Mouse (Mus musculus) MEL (cell line): ENCODE measurements at regions not wholly inside any gene's neighbourhood (a gene's known extent, or its start where the extent isn't known, plus 50 kb on each side); places are given as distances from the start of the nearest gene placed in this dataset.

ENCODE experiments used
- DNase-seq: peaks from one replicate; pipeline ENCODE4 v3.0.0; 2011; ENCODE audit warnings: low read depth, low spot score
- H3K27ac ChIP-seq: 2 replicates; pipeline ENCODE4 v1.5.1; 2012; ENCODE audit warnings: low read depth, mild to moderate bottlenecking, control low read depth, low read length, moderate library complexity; ENCODE audit not compliant: control insufficient read depth
- H3K27me3 ChIP-seq, 2 experiments: fragments of 150-350 bp in 1 of 2; sonication (generic) in 1 of 2; 2 replicates each; pipeline ENCODE4 v1.6.1; 2012; ENCODE audit warnings: low read length in 2 of 2, mild to moderate bottlenecking in 2 of 2, improper control_type of control experiment in 1 of 2, moderate library complexity in 1 of 2; ENCODE audit not compliant: insufficient read depth in 2 of 2, control insufficient read depth in 1 of 2
- H3K36me3 ChIP-seq, 2 experiments: 2 replicates each; pipeline ENCODE4 v1.6.1; 2012 to 2014; ENCODE audit warnings: low read length in 2 of 2, improper control_type of control experiment in 1 of 2, inconsistent platforms in 1 of 2, mild to moderate bottlenecking in 1 of 2; ENCODE audit not compliant: insufficient read depth in 2 of 2, control insufficient read depth in 1 of 2
- H3K4me1 ChIP-seq, 2 experiments: fragments of 150-350 bp in 1 of 2; sonication (generic) in 1 of 2; 2 replicates each; pipeline ENCODE4 v1.6.1; 2012; ENCODE audit warnings: low read length in 2 of 2, improper control_type of control experiment in 1 of 2, mild to moderate bottlenecking in 1 of 2; ENCODE audit not compliant: insufficient read depth in 2 of 2, control insufficient read depth in 1 of 2
- H3K4me3 ChIP-seq, 2 experiments: fragments of 150-350 bp in 1 of 2; sonication (generic) in 1 of 2; 2 replicates each; pipeline ENCODE4 v1.5.1; 2012; ENCODE audit warnings: low read depth in 2 of 2, low read length in 2 of 2, mild to moderate bottlenecking in 2 of 2, moderate library complexity in 2 of 2, control low read depth in 1 of 2, improper control_type of control experiment in 1 of 2; ENCODE audit not compliant: control insufficient read depth in 1 of 2, insufficient read depth in 1 of 2
- H3K79me2 ChIP-seq: 2 replicates; pipeline ENCODE4 v1.6.1; 2012; ENCODE audit warnings: mild to moderate bottlenecking, low read length, moderate library complexity; ENCODE audit not compliant: control insufficient read depth, poor library complexity, insufficient read depth
- H3K9ac ChIP-seq: 2 replicates; pipeline ENCODE4 v1.6.1; 2012; ENCODE audit warnings: low read depth, mild to moderate bottlenecking, control low read depth, low read length, moderate library complexity; ENCODE audit not compliant: control insufficient read depth, poor library complexity, severe bottlenecking
- H3K9me3 ChIP-seq: fragments of 150-350 bp; sonication (generic); replicated peaks from 2 replicates; pipeline ENCODE4 v1.6.1; 2012; ENCODE audit warnings: mild to moderate bottlenecking, low read length, improper control_type of control experiment, moderate library complexity; ENCODE audit not compliant: insufficient read depth
- BHLHE40 ChIP-seq: IDR thresholded peaks from 2 replicates; pipeline ENCODE4 v1.6.1; 2012; ENCODE audit warnings: low read depth, mild to moderate bottlenecking, inconsistent platforms, low read length, improper control_type of control experiment, borderline replicate concordance
- ELF1 ChIP-seq: IDR thresholded peaks from 2 replicates; pipeline ENCODE4 v1.6.1; 2014; ENCODE audit warnings: low read depth, mild to moderate bottlenecking, inconsistent platforms, low read length, improper control_type of control experiment, moderate library complexity
- GATA1 ChIP-seq: IDR thresholded peaks from 2 replicates; pipeline ENCODE4 v1.6.1; 2011; ENCODE audit warnings: low read depth, low read length, improper control_type of control experiment
- KAT2A ChIP-seq: conservative IDR thresholded peaks from 2 replicates; pipeline ENCODE4 v1.6.1; 2012; ENCODE audit warnings: low read depth, low read length, improper control_type of control experiment, inconsistent platforms
- MAX ChIP-seq: IDR thresholded peaks from 2 replicates; pipeline ENCODE4 v1.6.1; 2011; ENCODE audit warnings: low read length, improper control_type of control experiment
- MAZ ChIP-seq: IDR thresholded peaks from 2 replicates; pipeline ENCODE4 v1.6.1; 2012; ENCODE audit warnings: low read depth, mild to moderate bottlenecking, inconsistent platforms, low read length, improper control_type of control experiment
- MXI1 ChIP-seq: IDR thresholded peaks from 2 replicates; pipeline ENCODE4 v1.6.1; 2011; ENCODE audit warnings: mild to moderate bottlenecking, low read depth, low read length, improper control_type of control experiment
- MYC ChIP-seq: IDR thresholded peaks from 2 replicates; pipeline ENCODE4 v1.6.1; 2011; ENCODE audit warnings: low read depth, mild to moderate bottlenecking, low read length, improper control_type of control experiment, moderate library complexity
- NELFE ChIP-seq: IDR thresholded peaks from 2 replicates; pipeline ENCODE4 v1.6.1; 2011; ENCODE audit warnings: low read depth, low read length, improper control_type of control experiment
- NRF1 ChIP-seq: IDR thresholded peaks from 2 replicates; pipeline ENCODE4 v1.6.1; 2014; ENCODE audit warnings: low read depth, mild to moderate bottlenecking, inconsistent platforms, low read length, improper control_type of control experiment, moderate library complexity; ENCODE audit not compliant: poor library complexity, insufficient read depth, severe bottlenecking
- POLR2AphosphoS2 ChIP-seq: IDR thresholded peaks from 2 replicates; pipeline ENCODE4 v1.6.1; 2011; ENCODE audit warnings: low read length, improper control_type of control experiment
- RAD21 ChIP-seq: IDR thresholded peaks from 2 replicates; pipeline ENCODE4 v1.6.1; 2011; ENCODE audit warnings: mild to moderate bottlenecking, low read depth, low read length, improper control_type of control experiment
- RCOR1 ChIP-seq: IDR thresholded peaks from 2 replicates; pipeline ENCODE4 v1.6.1; 2012; ENCODE audit warnings: low read depth, mild to moderate bottlenecking, inconsistent platforms, low read length, improper control_type of control experiment
- SIN3A ChIP-seq: IDR thresholded peaks from 2 replicates; pipeline ENCODE4 v1.6.1; 2012; ENCODE audit warnings: low read length, improper control_type of control experiment, inconsistent platforms
- TBP ChIP-seq: IDR thresholded peaks from 2 replicates; pipeline ENCODE4 v1.8.0; 2011; ENCODE audit warnings: low read depth, low read length, improper control_type of control experiment
- USF1 ChIP-seq: IDR thresholded peaks from 2 replicates; pipeline ENCODE4 v1.6.1; 2014; ENCODE audit warnings: low read depth, mild to moderate bottlenecking, inconsistent platforms, low read length, improper control_type of control experiment, moderate library complexity
- USF2 ChIP-seq, 2 experiments: IDR thresholded peaks; 2 replicates each; pipeline ENCODE4 v1.6.1; 2011 to 2012; ENCODE audit warnings: improper control_type of control experiment in 2 of 2, low read length in 2 of 2, borderline replicate concordance in 1 of 2, inconsistent platforms in 1 of 2, low read depth in 1 of 2, mild to moderate bottlenecking in 1 of 2; ENCODE audit not compliant: insufficient read depth in 1 of 2
- ZC3H11A ChIP-seq: IDR thresholded peaks from 2 replicates; pipeline ENCODE4 v1.6.1; 2012; ENCODE audit warnings: low read depth, mild to moderate bottlenecking, inconsistent platforms, low read length, improper control_type of control experiment
- ZNF384 ChIP-seq: IDR thresholded peaks from 2 replicates; pipeline ENCODE4 v1.6.1; 2012; ENCODE audit warnings: low read depth, mild to moderate bottlenecking, inconsistent platforms, low read length, improper control_type of control experiment

DNA sequence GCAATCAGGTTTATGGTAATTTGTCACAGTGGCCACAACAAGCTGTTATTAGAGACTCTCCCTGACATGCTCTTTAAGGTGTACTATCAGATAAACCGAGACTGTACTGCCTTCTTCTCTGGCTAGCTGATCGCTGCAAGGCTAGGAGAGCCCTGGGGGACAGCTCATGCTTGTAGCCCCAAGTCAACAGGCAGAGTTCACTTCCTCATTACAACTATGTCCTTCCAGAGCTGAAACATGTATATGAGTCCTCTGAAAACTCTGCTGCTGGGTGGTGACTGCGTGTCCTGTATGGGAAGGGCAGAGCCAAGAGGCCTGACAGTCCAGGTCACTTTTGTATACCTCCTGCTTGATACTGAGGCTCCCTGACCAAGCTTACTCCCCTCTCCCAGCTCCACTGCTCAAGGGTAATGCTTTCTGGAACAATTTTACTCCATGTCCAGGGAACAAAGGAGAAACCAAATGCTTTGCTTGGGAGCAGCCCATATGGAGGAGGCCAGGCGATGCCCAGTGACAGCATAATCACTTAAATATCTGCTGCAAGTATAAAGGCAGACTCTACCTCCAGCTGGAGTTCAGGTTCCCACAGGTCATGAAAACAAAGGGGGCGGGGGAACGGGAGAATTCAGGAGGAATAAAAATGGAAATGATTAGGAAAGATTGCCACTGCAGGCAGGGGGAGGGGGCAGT is 284.3 kb downstream of the Bcl11a start:
- no peak for DNase-seq
- no peak overlapping the region for H3K9ac ChIP-seq
- H3K36me3 ChIP-seq: no peaks in the 10 kb centered on the region
- TF ChIP-seq RAD21 (no peak), USF2 (IDR thresholded peaks at IDR 0.05; ENCODE audit: borderline replicate concordance in 1 of 2, insufficient read depth in 1 of 2, low read depth in 1 of 2, low read length in 2 of 2) (no peak), TBP (no peak), MYC (no peak), RCOR1 (no peak), KAT2A (no peak), MAZ (no peak), BHLHE40 (no peak), ELF1 (no peak), POLR2AphosphoS2 (no peak), USF1 (no peak), MAX (no peak), GATA1 (no peak), MXI1 (no peak), SIN3A (no peak), NELFE (no peak), ZC3H11A (no peak), ZNF384 (no peak), NRF1 (no peak)
- no peaks in the 10 kb centered on the region for H3K4me1 ChIP-seq
- H3K79me2 ChIP-seq: no peaks in the 10 kb centered on the region
- no peaks in the 10 kb centered on the region for H3K9me3 ChIP-seq
- H3K27me3 ChIP-seq: 0 out of 4 replicates have a peak, but pooled peaks cover 0 to 5% of the 10 kb centered on the region in 2 experiments
- H3K4me3 ChIP-seq: no peak overlapping the region
- H3K27ac ChIP-seq: no peak overlapping the region

DNA sequence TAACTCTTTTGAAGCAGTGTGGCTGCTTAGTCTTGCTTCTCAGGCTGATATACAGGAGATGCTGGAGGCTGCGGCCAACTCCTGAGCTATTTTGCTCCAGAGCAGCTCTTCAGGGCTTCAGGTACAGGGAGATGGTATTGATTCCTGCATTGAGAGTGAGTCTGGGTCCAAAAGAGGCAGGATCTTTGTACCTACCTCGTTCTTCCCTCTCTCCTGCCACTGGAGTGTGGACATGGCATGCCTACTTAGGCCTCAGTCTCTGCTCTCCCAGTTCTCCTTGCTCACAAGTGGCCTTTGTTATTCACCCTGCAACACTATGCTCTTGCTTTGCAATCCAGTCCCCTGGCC is 284.8 kb downstream of the Bcl11a start:
- no peaks in the 10 kb centered on the region for H3K79me2 ChIP-seq
- no peak for DNase-seq

More for the DNA sequence above, 284.8 kb downstream of the Bcl11a start:
- Histone ChIP-seq H3K27me3 (0 out of 4 replicates have a peak, but pooled peaks cover 0 to 6% of the 10 kb centered on the region in 2 experiments), H3K4me3 (no peak overlapping the region), H3K9ac (no peak overlapping the region), H3K4me1 (no peaks in the 10 kb centered on the region), H3K36me3 (no peaks in the 10 kb centered on the region), H3K27ac (no peak overlapping the region), H3K9me3 (no peaks in the 10 kb centered on the region)
- TF ChIP-seq TBP: no peak
